Mouse (Mus musculus) liver, embryonic 14.5 days (tissue): ENCODE data around the gene Ak9.

Source experiments
- CTCF ChIP-seq: IDR thresholded peaks from 2 replicates; pipeline ENCODE4 v1.5.1; 2016; ENCODE audit warnings: antibody characterized with exemption, low read depth, control low read depth
- EP300 ChIP-seq: IDR thresholded peaks from 2 replicates; pipeline ENCODE4 v1.6.1; 2016; ENCODE audit warnings: antibody characterized with exemption, low read depth

DNA sequence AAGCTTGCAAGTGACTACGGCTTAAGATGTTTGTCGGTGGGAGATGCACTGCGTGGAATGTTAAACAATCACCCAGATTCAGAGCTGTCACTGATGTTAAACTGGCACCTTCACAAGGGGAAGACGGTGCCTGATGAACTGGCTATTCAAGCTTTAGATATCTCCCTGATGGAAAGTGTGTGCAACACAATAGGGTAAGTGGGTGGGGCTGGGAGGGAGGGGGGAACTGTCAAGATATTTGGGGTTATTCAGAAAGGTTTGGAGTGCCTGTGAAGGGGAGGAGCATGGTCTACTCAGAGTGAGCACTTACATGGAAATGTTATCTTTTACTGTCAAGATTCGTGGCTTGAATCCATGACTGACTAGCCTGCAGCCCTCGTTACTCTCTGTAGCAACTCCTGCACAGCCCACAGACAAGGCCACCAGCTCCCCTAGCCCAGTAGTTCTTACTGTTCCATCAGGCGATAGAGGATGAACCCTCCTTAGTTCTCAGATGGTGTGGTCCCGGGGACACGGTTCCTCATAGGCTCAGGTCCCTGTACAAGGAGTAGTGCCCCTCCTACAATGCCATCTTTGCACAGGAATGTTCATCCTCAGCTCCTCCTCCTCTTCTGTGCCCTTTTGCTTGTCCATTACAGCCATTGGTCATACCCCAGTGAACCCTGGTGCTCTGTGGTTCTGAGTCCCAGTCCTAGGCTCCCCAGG, 116.9 kb downstream of the Ak9 start:
- TF ChIP-seq CTCF (no peak), EP300 (no peak)
